Mouse (Mus musculus) spleen, postnatal 36 days (tissue): ENCODE measurements around the gene Snf8.

ENCODE experiments used
- DNase-seq, 2 experiments: peaks; one replicate each; pipeline ENCODE4 v3.0.0; 2022; ENCODE audit warnings: low spot score in 2 of 2, mixed read lengths in 1 of 2

Gene Snf8

DNA sequence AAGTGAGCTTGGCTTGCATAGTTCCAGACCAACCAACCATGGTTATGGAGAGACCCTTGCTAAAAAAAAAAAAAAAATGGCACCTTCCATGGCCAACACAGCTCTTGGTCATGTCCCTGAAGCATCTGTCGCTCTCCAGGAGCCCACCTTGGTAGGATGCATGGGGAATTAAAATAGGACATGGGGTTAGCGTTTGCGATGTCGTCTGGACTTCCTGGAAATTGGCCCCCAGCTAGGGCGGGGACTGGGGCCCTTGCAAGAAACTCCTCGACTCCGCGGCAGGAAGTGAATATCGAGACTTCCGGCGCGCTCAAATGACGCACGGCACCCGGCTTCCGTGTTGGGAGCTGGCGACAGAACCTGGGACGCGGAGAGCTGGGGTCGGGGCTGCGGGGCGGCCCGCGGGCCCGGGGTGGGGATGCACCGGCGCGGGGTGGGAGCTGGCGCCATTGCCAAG is at the start of gene Snf8:
Snf8 (plus strand) TSS at position 290 of the 457 bp plus-strand sequence.
- DNase-seq, result peak; percentile 92 to 93

DNA sequence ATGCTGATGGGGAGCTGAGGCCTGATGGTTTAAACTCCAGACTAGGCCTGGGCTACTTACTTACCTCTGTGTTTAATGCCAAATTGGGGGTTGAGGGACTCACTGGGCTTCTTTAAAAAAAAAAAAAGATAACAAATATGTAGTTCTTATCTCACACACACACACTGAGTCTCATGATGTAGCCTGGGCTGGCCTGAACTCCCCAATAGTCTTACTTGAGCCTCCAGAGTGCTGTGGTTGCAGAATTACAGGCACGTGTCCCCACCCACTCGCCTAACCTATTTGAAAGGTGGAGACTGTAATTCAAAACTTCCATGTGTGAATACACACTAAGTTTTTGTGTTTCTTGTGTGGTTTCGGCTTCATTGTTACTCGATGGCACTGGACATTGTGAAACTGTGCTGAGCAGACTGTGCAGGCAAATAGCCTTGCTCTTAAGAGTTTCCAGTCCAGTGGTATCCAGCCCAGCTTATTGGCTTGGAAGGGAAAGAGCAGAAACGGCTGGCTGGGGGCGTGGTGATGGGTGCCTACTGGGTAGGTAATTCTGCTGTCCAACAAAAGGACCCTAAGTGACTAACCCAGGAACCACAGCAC is 46.7 kb upstream of the Snf8 start:
- no peak for DNase-seq

DNA sequence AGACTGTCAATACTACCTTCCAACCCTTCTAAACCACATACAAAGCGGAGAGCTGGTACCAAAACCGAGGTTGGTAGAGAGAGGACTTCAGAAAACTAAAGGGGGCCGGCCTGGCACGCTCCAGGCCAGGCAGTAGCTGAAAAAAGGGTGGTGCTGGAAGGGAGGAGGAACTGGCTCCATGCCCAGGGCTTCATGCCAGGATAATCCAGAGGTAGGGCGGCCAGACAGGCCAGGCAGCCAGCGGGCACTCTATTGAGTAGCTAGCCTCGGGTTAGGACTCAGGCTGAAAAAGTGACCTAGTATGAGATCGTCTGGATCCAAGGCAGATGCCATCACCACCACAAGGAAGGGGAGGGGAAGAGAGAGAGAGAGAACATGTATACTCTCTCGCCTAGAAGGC is 46.2 kb upstream of the Snf8 start:
- no peak for DNase-seq

DNA sequence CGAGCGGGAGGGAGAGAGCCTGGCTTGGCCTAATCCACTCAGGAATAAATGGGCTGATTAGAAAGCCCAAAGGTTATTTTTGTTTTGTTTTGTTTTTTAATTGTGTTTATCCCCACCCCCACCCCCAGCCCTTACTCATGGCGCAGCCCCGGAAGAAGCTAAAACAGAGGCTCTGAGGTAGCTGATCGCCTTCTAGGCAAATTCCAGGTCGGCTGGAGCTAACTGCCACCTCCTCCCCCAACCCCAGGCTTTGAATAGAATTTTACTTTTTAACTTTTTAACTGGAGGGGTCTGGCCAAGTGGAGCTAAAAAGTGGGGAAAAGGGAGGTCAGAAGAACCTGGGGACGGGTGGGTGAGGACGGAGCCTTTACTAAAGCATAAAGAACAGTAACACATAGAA is 44.8 kb upstream of the Snf8 start:
- DNase-seq, result no peak

DNA sequence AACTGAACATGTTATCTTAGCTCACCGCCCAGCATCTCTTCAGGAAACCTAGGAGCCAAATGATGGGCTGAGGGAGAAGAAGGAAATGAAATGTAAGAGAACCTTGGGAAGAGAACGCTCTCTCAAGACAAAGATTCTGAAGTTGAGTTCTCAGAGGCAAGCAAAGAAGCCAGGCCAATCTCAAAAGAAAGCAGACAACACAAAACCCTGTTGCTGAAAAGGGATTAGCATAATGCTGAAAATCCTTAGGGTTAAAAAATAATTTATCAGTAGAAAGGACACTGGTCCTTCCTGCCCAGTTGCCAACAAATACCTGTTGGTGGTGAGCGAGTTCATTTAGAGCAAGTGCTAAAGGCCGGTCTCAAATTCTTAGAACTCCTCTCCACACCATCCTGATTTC is 44.3 kb upstream of the Snf8 start:
- no peak for DNase-seq

DNA sequence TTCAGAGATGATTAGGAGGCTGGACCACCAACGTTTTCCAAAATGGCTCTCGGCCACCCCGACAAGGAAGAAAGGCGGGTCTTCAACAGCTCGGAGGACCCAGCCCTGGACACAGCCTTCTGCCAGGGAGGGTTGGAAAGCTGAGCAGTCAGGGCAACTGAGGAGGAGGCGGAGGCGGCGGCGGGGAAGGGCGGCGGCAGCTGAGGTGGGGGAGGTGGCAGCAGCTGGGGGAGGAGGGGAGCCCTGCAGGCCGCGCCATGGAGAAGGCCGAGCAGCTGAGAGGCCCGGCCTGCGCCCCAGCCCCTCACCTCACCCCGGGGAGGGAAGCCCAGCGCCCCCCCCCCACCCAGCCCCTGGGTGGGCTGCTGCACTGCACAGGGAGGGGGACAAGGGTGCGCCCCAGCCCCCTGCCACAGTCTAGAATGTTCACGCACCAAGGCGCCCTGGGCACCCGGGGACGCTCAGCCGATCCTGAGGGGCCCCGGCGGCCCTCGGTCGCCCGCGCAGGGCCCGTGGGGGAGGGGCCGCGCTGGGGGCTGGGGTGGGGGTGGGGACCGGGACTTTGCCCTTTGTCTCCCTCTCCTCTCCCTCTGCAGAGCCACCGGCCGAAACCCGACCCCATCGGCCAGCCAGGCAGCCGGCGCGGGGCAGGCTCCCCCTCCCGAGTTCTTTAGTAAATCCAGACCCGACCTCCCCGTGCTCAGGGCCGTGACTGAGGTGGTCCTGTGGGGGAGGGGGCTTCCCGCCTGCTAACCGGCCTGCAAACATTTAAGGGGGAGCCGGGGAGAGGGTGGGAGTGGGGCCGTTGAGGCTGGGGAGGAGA is 43.6 kb upstream of the Snf8 start:
- DNase-seq, result no peak

DNA sequence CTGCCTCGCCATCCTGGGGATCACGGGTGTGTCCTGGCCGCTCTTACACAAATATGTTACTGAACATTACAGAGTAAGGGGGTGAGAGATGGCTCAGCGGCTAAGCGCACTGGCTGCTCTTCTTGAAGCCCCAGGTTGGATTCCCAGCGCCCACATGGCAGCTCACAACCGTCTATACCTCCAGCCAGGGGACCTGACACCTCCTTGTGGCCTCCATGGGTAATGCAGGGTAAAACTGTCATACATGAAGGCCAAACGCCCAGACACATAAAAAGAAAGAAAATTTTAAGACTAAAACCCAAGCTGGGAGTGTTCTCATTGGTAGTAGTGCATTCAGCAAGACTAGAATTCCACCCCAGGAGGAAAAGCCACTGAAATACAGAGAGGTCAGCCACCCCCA is 40.5 kb upstream of the Snf8 start:
- no peak for DNase-seq

DNA sequence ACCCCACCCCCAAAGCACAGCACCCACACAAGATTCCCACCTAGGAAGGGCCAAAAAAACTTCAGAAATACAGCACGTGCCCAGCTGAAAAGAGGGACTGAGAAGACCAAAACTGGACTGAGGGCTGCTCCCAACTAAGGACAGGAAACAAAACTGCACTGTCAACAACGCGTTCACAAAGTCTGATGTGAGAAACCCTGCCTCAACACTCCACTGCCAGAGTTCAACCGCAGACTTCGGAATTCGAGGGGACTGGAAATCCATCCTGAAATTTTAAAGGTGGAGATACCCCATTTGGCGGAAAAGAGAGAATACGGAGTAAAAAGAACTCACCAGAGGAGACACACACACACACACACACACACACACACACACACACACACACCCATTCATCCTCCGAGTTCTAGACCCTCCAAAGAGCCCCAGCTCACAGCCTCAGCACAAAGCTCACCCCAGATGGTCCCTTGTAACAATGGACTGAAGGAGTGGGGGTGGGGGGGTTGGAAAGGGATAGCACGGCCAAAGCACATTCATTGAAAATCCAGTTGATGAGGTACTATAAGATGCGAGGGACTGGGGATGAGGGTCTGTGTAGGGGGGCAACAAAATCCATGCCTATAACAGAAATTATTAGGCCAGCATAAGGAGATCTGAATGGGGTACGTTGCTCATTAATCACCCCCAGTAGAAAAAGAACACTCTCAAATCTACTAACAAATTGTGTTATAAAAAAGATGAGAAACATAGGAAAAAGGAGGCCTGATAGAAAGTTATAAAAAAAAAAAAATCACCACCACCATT is 31.4 kb upstream of the Snf8 start:
- no peak for DNase-seq

DNA sequence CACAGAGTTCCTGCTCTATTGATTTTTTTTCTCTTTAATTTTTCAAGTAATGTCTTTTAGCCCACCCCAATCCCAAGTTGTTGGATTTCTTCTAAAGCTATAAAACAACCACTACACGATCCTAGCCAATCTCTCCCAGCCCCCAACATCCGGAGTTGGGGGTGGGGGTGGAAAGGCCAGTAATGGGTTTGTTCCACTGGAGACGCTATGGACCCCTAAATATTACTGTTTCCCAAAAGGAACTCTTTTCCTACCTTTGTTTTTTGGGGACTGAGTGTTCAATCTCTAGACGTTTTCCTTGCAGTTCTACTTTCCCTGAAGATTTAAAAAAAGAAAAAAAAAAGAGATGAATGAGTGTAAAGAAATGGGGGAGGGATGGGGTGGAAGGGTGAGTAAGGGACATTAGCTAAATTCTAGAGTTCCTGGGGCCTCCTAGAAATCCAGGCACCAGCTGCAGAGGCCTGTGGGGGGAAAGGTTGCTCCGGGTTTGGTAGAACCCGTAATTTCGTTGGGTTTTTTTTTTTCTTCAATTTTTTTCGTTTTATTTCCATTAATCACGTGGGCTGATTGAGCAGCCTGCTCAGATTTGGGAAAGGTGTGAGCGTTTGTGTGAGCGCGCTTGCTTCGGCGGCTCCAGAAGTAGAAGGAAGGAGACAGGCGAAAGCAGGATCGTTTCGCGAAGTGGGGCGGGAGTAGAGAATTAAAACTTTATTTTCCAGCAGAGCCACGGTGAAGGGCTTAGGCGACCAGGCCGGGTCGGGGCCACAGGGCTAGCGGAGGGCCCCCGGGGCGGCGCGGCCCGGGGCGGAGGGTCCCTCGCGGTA is 30.5 kb upstream of the Snf8 start:
- no peak for DNase-seq

DNA sequence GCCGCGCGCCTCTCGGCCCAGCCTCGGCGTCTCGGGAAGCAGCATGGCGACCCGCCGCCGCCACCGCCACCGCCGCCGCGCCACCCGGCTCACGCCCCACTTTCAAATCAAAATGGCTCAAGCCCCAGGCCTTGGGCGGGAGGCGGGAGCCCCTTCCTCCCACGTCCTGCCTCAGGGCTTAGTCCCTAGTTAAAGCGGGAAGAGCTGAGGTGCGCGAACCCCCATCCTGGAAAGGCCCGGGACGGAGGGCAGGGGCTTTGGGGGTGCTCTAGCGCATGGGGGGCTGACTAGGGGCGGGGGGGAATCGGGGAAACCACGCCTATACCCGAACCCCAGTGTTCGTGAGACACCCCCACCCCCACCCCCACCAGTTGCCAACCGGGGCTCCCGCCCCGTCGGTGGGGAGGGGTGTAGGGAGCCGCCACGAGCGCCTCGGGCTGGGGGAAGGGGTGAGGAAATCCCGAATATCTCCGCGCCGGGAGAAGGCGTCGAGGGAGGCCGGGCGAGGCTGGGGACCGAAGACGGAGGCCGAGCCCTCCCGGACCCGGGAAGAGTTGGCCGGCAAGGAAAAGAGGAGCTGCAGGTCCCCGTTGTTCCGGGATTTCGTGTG is 29.8 kb upstream of the Snf8 start:
- DNase-seq, result no peak

DNA sequence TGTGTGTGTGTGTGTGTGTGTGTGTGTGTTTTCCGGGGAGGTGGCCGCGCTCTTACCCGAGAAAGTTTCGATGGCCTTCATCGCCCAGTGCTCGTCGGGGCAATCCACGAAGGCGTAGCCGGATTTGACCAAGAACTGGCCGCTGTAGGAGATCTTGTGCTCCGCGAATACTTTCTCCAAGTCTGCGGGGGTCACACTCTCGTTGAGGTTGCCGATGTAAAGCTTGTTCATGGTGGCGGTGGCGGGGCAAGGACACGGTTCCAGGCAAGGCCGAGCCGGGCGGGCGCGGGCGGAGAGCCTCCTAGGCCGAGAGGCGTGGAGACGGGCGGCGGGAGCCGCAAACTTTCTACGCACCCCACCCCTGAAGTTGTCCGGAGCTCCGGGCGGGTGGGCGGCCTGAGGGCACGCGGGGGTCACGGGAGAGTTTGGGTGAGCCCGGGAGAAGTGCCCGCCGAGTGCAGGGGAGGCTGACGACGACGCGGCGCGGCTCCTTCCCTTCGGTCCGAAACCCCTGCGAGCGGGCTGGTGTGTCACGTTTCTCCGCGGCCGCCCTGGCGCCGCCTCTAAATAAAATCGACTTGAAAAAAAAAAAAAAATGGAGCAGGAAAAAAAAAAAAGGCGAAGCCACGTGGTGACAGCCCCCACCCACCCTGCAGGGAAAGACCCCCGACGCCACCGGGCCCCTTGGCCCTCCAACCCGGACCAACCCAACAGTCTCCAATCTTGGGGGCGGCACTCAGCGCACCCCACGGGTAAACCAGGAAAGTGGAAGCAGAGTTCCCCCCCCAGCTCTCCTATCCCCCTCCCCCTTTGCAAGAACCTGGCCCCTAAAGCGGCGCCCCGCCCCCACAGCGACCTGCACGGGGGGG is 29.0 kb upstream of the Snf8 start, which contains the start of gene Igf2bp1:
Igf2bp1 (minus strand) TSS at position 538 of the 869 bp plus-strand sequence.
- DNase-seq, result no peak

DNA sequence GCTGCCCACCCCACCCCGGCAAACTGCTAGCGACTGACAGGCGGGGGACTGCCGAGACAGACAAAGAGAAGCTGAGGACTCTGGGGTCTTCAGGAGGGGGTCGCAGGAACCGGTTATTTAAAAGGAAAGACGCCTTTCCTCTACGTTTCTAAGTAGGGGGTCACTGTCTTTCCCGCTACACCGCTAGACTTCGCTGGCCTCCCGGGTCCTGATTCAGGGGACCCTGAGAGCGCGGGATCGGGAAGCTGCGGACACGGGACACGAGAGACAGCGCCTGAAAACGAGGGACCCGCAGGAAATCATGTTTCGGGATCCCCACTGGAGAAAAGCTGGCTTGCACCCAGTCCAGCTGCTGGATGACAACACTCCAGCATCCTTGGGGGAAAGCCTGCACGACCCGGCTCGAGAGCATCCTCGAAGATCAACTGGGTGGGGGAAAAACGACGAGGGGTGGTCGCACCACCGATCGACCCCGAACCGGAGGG is 28.3 kb upstream of the Snf8 start:
- DNase-seq, result no peak

DNA sequence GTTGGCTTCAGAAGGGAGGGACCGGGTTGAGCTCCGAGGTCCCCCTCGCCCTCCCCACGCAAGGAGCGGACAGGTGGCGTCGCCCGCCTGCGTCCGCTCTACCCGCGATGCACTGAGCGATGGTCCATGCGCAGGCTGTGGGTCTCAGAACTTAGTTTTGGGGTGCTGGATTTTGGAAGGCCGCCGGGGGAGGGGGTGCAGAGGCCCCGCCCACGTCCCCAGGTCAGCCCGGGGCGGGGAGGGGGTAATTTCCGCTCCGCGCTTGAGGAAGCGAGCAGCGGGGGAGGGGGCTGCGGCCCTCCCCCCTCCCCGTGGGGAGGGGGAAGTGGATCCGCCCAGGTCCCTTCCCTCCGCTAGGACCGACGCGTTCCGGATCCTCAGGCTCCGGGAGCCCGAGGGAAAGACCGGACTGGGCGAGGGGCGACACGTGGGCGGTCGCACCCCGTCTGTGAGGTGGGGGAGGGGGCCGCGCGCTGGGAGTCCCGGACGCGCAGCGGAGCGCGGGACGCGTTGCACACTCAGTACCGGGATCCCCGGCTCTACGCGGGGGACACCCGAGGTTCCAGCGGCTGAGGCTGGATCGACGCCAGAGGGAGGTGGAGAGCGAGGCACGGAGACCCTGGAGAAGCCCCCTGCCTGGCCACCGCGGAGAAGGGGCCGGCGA is 27.7 kb upstream of the Snf8 start:
- no peak for DNase-seq

DNA sequence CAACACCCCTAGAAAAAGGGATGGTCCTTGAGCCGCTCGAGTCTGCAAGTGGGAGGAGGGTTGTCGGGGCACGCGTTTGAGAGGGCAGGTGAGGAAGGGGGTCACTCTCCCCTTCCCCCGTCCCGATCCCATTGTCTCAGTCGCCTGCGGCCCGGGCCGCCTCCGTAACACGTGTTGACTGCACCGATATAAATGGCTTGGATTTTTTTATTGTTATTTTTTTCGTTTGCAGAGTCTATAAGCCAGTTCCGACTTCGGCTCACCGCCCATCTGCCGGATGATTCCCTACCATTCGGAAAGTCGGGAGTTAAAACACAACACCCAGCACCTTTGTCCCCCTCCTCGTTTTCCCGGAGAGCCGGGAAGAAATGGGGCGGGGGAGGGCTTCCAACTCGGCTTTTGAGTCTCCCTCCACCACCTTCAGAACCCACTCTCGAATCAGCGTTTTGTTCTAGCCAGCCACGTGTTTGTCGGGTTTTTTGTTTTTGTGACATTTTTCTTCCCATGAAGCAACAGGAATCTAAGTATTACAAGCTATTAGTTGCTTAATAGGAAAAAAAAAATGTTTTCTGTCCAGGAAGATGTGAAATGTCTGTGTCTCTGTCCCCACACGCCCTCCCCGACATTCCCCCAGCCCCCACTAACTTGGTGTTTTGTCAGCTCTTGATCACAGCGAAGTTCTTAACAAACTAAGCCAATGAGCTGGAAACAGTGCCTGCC is 27.0 kb upstream of the Snf8 start:
- no peak for DNase-seq

DNA sequence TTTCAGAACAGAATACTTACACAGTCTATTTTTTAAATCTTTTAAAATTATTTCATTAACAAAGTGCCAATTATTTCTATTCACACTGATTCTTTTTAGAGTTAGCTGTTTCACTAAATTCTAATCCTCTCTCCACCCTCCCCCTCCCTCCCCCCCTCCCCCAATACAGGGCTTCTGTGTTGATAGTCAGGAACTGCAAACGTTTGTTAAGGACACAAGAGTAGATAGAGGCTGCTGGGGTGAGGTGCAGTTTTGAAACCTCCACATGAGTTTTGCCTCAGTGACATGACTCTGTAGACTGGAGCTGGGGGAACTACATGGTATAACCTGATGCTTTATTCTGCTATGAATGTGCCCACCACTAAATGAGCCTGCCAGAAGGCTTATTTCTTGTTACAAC is 25.9 kb upstream of the Snf8 start:
- no peak for DNase-seq

DNA sequence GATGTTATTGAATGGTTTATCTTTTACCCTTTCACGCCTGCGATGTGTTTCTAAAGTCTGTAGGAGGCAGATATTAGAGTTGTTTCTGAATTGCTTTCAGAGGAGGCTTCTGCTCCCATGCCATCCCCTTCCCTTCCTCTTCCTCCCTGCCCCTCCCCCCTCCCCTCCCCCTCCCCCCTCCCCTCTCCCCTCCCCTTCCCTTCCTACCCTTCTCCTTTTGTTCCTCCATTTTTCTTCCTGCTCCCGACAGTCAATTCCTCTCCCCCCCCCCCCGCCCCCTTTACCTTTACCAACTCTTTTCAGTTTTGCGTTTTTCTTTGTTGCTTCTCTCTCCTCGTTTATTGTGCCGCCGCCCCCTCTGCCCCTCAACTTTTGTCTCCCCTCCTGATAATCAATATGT is 22.7 kb upstream of the Snf8 start:
- no peak for DNase-seq

DNA sequence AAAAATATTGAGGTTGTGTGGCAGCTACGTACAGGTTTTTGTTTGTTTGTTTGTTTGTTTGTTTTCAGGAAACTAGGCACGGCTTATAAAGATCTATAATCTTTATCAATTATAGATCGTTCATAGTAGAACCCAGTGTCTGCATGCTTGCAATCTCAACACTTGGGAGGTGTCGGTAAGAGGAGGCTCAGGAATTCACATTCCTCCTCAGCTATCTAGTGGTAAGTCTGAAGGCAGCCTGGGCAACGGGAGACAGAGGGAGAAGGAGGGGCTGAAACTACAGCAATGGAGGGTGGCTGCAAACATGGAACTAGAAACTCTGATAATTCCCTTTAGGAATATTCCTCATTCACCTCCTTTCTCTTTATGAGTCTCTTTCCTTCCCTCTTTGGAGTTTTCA is 19.3 kb upstream of the Snf8 start:
- no peak for DNase-seq

DNA sequence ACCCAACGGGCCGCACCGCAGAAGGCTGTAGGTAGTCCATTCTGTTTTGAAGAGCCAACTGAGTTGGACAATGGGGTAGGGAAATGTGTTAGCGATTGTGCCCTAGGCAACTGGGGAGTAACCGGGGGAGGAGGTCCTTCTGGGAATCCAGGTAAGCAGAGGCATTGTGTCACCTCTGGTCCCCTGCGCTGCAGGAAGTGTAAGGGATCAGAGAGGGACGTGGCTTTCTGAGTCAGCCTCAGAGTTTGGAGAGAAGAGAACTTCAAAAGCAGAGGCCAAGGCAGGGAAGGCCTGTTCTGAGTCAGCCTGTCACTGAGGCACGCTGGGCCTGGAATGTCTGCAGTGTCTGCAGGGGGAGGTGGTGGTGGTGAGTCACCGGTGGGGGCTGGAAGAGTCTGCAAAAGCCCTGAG is 16.7 kb upstream of the Snf8 start:
- DNase-seq, result no peak

DNA sequence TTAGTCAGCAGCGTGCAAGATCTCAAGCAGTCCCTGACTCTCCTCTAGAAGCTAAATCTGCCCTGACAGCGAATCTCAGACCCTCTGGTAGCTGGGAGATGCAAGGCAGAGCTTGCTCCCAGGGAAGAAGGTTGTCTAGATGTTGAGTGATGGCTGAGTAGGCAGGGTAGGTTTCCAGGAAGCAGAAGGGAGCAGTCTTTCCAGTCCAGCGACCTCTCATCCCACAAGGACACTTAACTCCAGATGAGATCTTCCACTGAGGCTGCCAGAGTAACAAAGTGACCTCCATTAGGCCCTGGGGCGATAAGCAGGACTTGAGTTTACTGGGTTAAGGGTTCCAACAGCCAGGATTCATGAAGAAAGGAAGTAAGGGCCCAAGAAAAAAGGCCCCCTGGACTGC is 14.1 kb upstream of the Snf8 start:
- no peak for DNase-seq
